Mouse (Mus musculus) CD4-positive, CD25-positive, alpha-beta regulatory T cell (primary cell): ENCODE data around the gene AL732309.1. TPM values are rescaled to one million over a fixed set of nuclear protein-coding genes. Genes with fewer than 3 reads are reported as not detected.

ENCODE experiments used
- polyA plus RNA-seq: library from polyadenylated mRNA; unstranded; fragments of 100-300 nt; shearing (Covaris generic); gene quantifications from one replicate; pipeline ENCODE4 v1.2.1, GENCODE M21; 2017

The AL732309.1 gene
- 7.9 TPM for polyA plus RNA-seq

GRCm38 (mm10) chr2:25246183-25247072, at the start of gene AL732309.1:
Gene AL732309.1, minus strand, starts transcription at chr2:25246863.

GRCm38 (mm10) chr2:25289651-25290050, 43.0 kb upstream of the AL732309.1 start, which contains the start of gene Lrrc26:
Gene Lrrc26, plus strand, starts transcription at chr2:25289915.

GRCm38 (mm10) chr2:25287927-25288649, 41.4 kb upstream of the AL732309.1 start, which contains the start of gene Tmem210:
Gene Tmem210, plus strand, starts transcription at chr2:25288145.

GRCm38 (mm10) chr2:25271827-25272511, 25.3 kb upstream of the AL732309.1 start, which contains the start of the genes Ssna1 and Anapc2:
Gene Ssna1, minus strand, starts transcription at chr2:25272438.
Gene Anapc2, plus strand, starts transcription at chr2:25272478.

GRCm38 (mm10) chr2:25262291-25262767, 15.7 kb upstream of the AL732309.1 start, which contains the start of gene Tprn:
Gene Tprn, plus strand, starts transcription at chr2:25262618.

GRCm38 (mm10) chr2:25255284-25255779, 8.7 kb upstream of the AL732309.1 start, which contains the start of gene Tmem203:
Gene Tmem203, plus strand, starts transcription at chr2:25255439.

GRCm38 (mm10) chr2:25242101-25242506, 4.6 kb downstream of the AL732309.1 start, which contains the start of the genes Rnf208 and Cysrt1:
Gene Rnf208, plus strand, starts transcription at chr2:25242255.
Gene Cysrt1, minus strand, starts transcription at chr2:25242452.

GRCm38 (mm10) chr2:25236614-25237013, 10.0 kb downstream of the AL732309.1 start, which contains the start of gene Rnf224:
Gene Rnf224, minus strand, starts transcription at chr2:25236787.

GRCm38 (mm10) chr2:25234050-25234449, 12.6 kb downstream of the AL732309.1 start, which contains the start of gene Slc34a3:
Gene Slc34a3, minus strand, starts transcription at chr2:25234364.

GRCm38 (mm10) chr2:25224492-25224765, 22.2 kb downstream of the AL732309.1 start, which contains the start of gene Tubb4b:
Gene Tubb4b, minus strand, starts transcription at chr2:25224702.

GRCm38 (mm10) chr2:25218445-25218844, 28.2 kb downstream of the AL732309.1 start, which contains the start of gene Fam166a:
Gene Fam166a, plus strand, starts transcription at chr2:25218745.

GRCm38 (mm10) chr2:25214444-25214843, 32.2 kb downstream of the AL732309.1 start, which contains the start of gene Stpg3:
Gene Stpg3, minus strand, starts transcription at chr2:25214637.

GRCm38 (mm10) chr2:25211121-25211670, 35.5 kb downstream of the AL732309.1 start, which contains the start of gene Nelfb:
Gene Nelfb, minus strand, starts transcription at chr2:25211489.

GRCm38 (mm10) chr2:25196172-25196954, 50.3 kb downstream of the AL732309.1 start, which contains the start of gene Tor4a:
Gene Tor4a, minus strand, starts transcription at chr2:25196886.

Other genes starting within 250 kb of the AL732309.1 start
- gene Nsmf, start 192.5 kb downstream of the AL732309.1 start, polyA plus RNA-seq: 53.2 TPM
- gene Entpd8, start 166.6 kb downstream of the AL732309.1 start, polyA plus RNA-seq: 0.37 TPM
- 8.3 TPM for gene Noxa1, start 151.7 kb downstream of the AL732309.1 start, polyA plus RNA-seq
- 5.1 TPM for gene Nrarp, start 66.1 kb downstream of the AL732309.1 start, polyA plus RNA-seq
- 115 TPM for gene Tor4a, start 50.0 kb downstream of the AL732309.1 start, polyA plus RNA-seq
- 141 TPM for gene Nelfb, start 35.4 kb downstream of the AL732309.1 start, polyA plus RNA-seq
- gene Stpg3, start 32.2 kb downstream of the AL732309.1 start, polyA plus RNA-seq: not detected
- gene Fam166a, start 28.1 kb downstream of the AL732309.1 start, polyA plus RNA-seq: 0.49 TPM
- 174 TPM for gene Tubb4b, start 22.2 kb downstream of the AL732309.1 start, polyA plus RNA-seq
- gene Slc34a3, start 12.5 kb downstream of the AL732309.1 start, polyA plus RNA-seq: not detected
- not detected for gene Rnf224, start 10.1 kb downstream of the AL732309.1 start, polyA plus RNA-seq
- 2.2 TPM for gene Rnf208, start 4.6 kb downstream of the AL732309.1 start, polyA plus RNA-seq
- gene Cysrt1, start 4.4 kb downstream of the AL732309.1 start, polyA plus RNA-seq: not detected
- 25.3 TPM for gene Tmem203, start 8.6 kb upstream of the AL732309.1 start, polyA plus RNA-seq
- 18.9 TPM for gene Tprn, start 15.8 kb upstream of the AL732309.1 start, polyA plus RNA-seq
- 118 TPM for gene Ssna1, start 25.6 kb upstream of the AL732309.1 start, polyA plus RNA-seq
- 116 TPM for gene Anapc2, start 25.6 kb upstream of the AL732309.1 start, polyA plus RNA-seq
- not detected for gene Tmem210, start 41.3 kb upstream of the AL732309.1 start, polyA plus RNA-seq
- gene Lrrc26, start 43.1 kb upstream of the AL732309.1 start, polyA plus RNA-seq: 0.14 TPM
- gene Grin1, start 72.3 kb upstream of the AL732309.1 start, polyA plus RNA-seq: 0.25 TPM
- gene Man1b1, start 85.5 kb upstream of the AL732309.1 start, polyA plus RNA-seq: 21.4 TPM
- 20.6 TPM for gene Dpp7, start 109.5 kb upstream of the AL732309.1 start, polyA plus RNA-seq
- 40.8 TPM for gene Uap1l1, start 118.8 kb upstream of the AL732309.1 start, polyA plus RNA-seq
- gene Sapcd2, start 125.5 kb upstream of the AL732309.1 start, polyA plus RNA-seq: 0.87 TPM
- not detected for gene Entpd2, start 149.0 kb upstream of the AL732309.1 start, polyA plus RNA-seq
- 0.96 TPM for gene Npdc1, start 152.5 kb upstream of the AL732309.1 start, polyA plus RNA-seq
- gene Fut7, start 176.4 kb upstream of the AL732309.1 start, polyA plus RNA-seq: 5.3 TPM
- 74.7 TPM for gene Abca2, start 181.8 kb upstream of the AL732309.1 start, polyA plus RNA-seq
- 3.2 TPM for gene Clic3, start 210.0 kb upstream of the AL732309.1 start, polyA plus RNA-seq
- 112 TPM for gene Paxx, start 214.2 kb upstream of the AL732309.1 start, polyA plus RNA-seq
- not detected for gene Ptgds, start 223.2 kb upstream of the AL732309.1 start, polyA plus RNA-seq
- gene Lcn12, start 247.0 kb upstream of the AL732309.1 start, polyA plus RNA-seq: not detected